Mouse (Mus musculus) heart, adult 2 months (tissue): ENCODE results near the gene Fam84b.
A peak's percentile ranks its signal among the peaks of the same experiment; 100 is the strongest.

Experiments
- CTCF ChIP-seq: fragments of 200-600 bp; IDR thresholded peaks from 2 replicates; pipeline ENCODE4 v1.8.1; 2022; ENCODE audit warnings: antibody characterized with exemption, mild to moderate bottlenecking, moderate library complexity
- EP300 ChIP-seq: fragments of 200-500 bp; IDR thresholded peaks from 2 replicates; pipeline ENCODE4 v1.6.1; 2011; ENCODE audit warnings: low read depth, low read length, control low read depth; ENCODE audit not compliant: insufficient read depth

GRCm38 (mm10) chr15:60839539-60840295 is 13.9 kb downstream of the Fam84b start:
- TF ChIP-seq CTCF (0 out of 2 replicates have a peak, but pooled peaks have one; percentile 17), EP300 (0 out of 2 replicates have a peak, but pooled peaks have one; percentile 18)
